Mouse (Mus musculus) fat pad, adult 2 months (tissue): ENCODE data around the gene Spink4.
A peak's percentile ranks its signal among the peaks of the same experiment; 100 is the strongest.
"Not testable (repeated sequence)": the region's sequence is repeated elsewhere in the genome, so short reads cannot be mapped to it uniquely, and the experiment has no call there.

Experiments
- DNase-seq: peaks from one replicate; pipeline ENCODE4 v3.0.0-alpha.2; 2011; ENCODE audit warnings: low read depth, low spot score; ENCODE audit errors: extremely low read depth

Gene Spink4

GRCm38 (mm10) chr4:40900612-40901011 is 19.2 kb upstream of the Spink4 start:
- no peak for DNase-seq

DNA sequence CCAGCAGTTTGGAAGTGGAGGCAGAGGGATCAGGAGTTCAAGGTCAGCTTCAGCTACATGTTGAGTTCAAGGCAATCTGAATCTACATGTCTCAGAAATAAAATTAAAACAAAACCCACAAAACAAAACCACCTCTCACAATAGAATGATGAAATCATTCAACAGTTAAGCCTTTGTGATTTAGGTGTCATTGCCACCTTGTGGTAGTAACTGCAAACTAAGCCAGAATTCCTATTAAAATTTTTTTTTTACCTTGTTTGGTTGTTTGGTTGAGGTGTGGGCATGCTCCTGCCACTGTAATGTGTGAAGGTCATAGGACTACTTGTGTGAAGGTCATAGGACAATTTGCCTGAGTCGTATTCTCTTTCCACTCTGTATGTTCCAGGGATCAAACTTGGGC is 13.6 kb upstream of the Spink4 start:
- DNase-seq = no peak

- DNase-seq = no peak
These were observed 11.4 kb upstream of the Spink4 start for GRCm38 (mm10) chr4:40908261-40908969.

GRCm38 (mm10) chr4:40914287-40914867 is 5.5 kb upstream of the Spink4 start:
- peak; percentile 43 for DNase-seq

DNA sequence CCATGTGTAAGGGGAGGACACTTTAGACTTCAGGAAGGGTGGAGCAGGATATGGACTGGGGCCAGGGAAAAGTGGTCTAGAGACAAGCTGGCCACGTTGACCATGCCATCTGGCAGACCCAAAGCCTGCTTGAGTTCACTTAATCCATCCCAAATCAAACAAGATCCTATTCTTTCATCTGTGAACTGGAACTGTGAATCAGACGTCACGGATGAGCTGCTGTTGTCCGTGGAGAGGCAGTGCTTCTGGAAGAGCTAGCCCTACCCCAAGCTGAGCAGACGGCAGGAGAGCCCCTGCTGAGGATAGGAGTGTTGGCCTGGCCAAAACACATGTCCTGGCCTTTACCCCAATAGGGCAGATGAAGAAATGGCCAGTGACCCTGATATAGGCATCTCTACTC is 3.9 kb upstream of the Spink4 start:
- no peak for DNase-seq

DNA sequence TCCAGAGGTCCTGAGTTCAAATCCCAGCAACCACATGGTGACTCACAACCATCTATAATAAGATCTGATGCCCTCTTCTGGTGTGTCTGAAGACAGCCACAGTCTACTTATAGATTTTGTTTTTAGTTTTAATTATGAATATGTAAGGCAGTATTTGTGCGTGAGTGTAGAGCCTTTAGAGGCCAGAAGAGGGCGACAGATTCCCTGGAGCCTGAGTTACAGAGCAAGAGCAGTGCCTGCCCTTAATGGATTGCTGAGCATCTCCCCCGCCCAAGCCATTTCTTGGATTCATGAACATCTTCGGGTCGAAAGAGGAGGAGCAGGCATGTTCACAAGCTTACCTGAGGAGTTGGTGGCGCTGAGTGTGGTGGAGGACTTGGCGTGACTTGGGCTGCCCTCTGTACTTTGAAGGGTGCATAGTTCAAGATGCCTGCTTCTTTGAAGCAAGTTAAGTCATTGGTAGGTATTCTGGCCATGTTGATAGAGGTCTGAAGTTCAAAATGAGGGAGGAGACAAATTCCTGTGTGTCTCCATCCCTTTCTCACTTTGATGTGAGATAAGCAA is 3.2 kb upstream of the Spink4 start:
- no peak for DNase-seq

DNA sequence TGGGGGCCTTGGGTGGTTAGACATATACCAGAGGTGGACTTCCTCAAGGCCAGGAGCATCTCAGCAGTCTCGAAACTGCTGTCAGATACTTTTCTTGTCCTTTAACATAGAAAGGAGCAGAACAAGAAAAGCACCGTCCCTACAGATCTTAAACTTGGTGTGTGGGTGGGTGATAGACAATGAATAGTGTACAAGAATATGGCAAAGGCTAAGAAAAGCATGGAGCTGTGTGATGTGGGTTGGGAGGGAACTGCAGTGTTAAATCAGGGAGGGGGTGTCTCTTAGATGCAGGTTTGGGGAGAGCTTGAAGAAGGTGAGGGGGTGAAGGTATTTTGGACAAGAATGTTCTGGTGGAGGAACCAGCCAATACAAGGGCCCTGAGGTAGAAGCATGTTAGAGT is 724 bp downstream of the Spink4 start:
- DNase-seq = no peak

DNA sequence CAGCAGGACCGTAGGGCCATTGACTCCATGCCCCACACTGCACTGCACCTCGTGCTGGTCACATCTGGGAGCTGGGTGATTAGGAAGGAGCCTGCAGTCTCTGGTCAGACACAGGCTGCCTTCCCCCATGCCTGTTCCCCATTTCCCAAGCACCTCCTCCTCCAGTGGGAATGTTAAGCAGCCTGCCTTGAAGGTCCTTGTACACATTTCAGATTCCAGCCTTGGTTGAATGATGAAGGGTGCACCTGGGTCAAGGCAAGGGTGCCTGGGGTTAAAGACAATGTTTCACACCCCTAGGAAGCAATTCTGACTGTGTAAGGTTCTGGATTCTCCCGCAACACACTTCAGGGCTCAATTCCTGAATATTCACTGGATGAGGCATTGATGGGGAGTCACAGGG is 1.4 kb downstream of the Spink4 start:
- DNase-seq = no peak

DNA sequence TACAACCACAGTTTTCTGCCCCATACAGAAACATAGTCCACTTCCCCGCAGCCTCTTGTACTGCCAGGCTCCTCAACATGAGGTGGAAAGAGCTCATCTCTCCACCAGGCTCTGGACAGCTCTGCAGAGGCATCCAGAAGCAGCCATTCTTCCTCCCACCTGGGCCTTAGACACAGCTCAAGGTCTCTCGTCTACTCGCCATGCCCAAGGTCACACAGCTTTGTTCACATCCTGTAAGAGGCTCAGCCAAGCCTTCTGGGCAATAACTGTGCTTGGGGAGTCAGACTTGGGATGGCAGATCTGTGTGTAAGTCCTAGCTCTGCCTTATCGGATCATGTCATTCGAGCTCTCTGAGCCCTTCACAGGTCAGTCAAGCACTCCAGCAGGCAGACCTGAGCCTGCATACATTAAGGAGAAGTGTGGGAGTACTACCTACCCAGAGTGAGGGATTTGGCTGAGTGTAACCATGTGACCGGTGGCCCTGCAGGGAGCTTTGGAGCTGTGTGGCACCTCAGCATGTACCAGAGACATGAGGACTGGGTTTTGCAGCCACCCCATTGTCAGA is 3.3 kb downstream of the Spink4 start:
- DNase-seq = no peak

- no peak for DNase-seq
These were observed 5.7 kb downstream of the Spink4 start for GRCm38 (mm10) chr4:40925568-40925967.

DNA sequence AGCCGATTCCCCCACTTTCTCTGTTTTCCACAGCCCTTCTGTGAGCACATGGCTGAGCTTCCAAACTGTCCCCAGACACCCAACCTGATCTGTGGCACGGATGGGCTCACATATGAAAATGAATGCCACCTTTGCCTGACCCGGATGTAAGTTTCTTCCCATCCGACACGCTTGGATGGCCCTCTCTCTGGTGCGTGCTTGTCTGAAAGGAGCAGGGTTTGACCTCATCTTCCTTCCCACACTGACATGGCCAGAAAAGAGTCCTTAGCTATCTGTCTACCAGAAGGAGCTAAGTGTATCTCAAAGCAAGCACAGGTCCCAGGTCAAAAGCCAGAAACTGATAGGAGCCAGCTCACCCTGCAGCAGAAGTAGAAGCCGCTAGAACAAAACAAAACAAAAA is 9.2 kb downstream of the Spink4 start:
- no peak for DNase-seq

DNA sequence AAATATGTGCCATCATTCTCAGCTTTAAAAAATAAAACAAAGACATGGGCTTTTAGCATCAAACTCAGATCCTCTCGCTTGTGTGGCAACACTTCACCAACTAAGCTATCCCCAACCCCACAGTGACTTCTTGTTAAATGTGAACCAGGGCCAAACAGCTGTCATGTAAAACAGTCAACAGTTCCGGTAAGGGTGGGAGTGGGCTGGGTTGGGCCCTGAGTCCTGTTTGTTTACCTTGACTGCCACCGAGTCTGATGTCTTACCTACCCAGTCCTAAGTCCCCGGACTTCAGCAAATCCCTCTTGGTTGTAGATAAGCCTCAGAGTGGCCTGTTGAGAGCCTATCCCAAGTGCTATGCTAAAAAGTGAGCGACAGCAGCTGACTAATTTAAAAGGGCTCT is 13.8 kb downstream of the Spink4 start:
- DNase-seq = no peak

- not testable (repeated sequence) for DNase-seq
These were observed 14.5 kb downstream of the Spink4 start for GRCm38 (mm10) chr4:40934369-40934768.

DNA sequence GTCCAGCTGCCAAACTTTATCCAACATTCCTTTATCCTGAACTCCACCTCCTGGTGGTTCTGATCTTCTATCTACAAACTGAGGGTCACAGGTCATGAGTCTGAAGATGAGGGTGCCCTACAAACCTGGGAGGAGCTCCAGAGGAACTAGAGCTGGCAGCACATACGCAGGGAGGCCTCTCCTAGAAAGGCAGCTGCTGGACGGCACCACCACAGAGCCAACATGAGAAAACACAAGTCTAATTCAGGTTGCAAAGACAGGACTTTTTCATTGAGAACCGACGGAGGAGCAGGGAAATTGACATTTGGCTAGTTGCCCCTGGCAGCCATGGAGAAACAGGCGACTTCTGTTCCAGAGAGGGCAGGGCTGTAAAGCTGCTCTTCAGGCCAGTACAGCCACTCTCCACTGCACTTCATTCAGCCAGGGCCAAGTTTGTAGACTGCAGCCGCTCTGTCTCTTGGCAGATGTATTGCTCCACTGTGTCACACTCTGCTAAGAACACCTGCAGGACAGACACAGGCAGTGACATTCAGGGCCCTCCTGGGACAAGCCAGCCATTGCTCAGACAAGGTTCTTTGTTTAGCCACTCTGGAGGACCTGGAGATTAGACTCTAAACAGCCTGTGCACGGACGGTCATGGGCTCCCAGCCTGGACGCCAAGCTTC is 16.5 kb downstream of the Spink4 start:
- DNase-seq = peak; percentile 63

DNA sequence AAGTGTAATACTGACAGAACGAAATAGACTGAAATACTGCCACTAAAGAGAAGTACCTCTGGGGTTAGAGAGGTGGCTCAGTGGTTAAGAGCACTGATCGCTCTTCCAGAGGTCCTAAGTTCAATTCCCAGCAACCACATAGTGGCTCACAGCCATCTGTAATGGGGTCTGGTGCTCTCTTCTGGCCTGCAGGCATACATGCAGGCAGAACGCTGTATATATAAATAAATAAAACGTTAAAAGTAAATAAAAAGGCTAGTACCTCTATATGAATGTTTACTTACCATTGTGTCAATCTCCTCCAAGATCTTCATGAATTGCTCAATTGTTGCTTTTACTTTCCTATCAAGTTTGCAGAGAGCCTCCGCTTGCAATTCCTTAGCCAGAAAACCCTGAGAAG is 18.9 kb downstream of the Spink4 start:
- DNase-seq = no peak

DNA sequence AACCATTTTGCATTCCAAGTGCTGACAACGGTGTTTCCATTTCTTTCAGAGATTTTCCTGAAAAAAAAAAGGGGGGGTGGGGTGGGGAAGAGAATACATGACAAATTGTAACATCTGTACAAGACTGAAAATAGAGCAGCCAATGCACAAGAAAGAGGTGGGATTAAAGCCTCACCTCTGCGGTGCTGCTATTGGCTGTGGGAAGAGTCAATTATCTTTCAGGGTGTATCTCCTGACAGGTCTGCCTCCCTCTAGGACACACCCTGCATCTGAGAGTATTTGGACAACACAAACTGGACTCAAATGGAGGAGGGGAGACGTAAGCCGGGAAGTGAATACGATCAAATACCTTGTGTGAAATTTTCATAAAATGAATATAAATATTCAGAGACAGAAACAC is 23.8 kb downstream of the Spink4 start:
- DNase-seq = no peak

DNA sequence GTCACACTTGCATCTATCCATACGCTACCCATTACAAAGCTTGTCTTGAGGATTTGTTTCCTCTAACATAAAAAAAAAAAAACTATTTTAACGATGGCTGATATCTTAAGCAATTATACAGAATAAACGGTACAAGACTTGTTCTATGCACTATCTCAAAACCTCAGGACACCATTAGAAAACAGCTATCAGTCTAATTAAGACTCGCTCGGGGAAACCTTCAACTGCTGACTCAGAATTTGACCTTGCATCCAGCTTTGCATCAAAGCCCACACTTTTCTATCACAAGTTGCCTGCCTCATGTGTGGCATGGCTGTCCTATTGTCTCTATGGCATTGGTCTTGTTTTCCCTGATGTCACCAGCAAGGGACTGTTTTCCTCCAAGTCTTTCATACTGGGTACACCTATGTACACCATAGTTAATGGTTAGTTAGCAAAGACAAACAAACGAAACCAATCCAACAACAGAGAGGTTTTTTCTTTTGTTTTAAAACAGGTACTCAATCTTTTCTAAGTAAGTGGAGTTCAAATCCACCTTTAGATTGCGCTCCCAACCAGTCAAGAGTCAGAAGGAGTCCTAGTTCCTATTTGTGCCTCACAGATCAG is 26.8 kb downstream of the Spink4 start:
- DNase-seq = no peak

DNA sequence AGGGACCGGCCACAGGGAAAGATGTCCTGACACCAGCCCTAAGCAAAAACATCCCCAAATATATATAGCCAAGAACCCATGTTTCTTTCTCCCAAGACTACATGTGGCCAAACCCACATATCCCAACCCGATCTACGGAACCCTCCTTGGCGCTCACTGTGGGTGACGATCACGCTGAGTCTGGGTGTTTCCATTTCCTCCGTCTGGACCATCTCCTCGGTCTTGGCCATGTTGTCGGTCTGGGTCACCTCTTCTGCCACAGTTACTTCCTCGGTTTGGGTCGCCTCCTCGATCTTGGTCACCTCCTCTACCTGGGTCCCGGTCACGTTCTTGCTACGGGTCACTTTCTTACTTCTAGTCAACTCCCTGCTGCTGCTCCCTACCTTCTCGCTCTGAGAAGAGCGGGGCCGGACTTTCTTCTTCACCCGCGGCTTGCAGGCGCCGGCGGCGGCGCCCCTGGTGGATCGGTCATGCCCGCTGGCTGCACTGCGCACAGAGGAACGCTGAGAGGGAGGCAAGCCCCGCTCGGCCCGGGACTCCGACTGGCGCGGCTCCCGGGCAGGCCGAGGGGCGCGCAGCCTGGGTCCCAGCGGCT is 27.8 kb downstream of the Spink4 start:
- DNase-seq = no peak

DNA sequence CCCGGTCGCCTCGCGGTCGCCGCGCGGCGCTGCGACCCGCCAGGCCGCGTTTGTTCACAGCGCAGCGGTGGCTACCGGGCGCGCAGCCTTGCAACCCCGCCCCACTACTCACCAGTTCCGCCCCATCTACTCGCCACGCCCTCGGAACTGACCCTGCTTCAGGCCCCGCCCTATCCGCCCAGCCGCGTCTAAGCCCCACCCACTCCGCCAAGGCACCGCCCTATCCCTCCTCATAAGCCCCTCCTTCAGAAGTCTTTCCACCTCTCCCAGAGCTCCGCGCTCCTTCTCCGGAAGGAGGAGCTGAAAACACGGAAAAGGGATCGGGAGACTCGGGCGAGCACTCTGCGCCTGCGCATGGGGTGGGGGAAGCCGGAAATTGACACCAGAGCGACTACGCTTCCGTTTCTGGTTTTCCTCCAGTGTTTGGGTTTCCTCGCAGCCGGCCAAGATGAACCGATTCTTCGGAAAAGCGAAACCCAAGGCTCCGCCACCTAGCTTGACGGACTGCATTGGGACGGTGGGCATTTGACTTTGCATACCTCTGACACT is 28.4 kb downstream of the Spink4 start, which contains the start of the genes Bag1 and Chmp5:
Gene Bag1, minus strand, starts transcription at position 135 of the 549 bp plus-strand sequence.
Gene Chmp5, plus strand, starts transcription at position 248 of the 549 bp plus-strand sequence.
- DNase-seq = peak; percentile 84

DNA sequence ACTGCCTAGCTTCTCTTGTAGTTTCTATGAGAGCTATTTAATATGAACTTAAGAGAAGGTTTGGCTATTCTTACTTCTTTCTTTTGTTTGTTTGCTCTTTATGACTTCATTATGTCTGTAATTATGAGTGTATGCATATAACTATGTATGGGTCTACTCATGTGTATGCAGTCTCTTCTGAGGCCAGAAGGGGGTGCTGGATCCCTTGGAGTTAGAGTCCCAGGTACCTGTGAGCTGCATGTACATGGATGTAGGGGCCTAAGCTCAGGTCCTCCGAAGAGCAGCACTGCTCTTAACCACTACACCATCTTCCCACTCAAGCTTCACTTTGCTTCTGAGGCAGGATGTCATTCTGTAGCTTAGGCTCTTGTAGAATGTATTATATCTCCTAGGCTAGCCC is 33.7 kb downstream of the Spink4 start:
- no peak for DNase-seq
